In genomic region chr9:72667126-72667525, GRCm38 (mm10) we compare ENCODE assay signal across 25 mouse cellular contexts. TPM values are rescaled to one million over a fixed set of nuclear protein-coding genes. Genes with fewer than 3 reads are reported as not detected.
A peak's percentile ranks its signal among the peaks of the same experiment; 100 is the strongest.
DNase-seq lines count a peak whose midpoint lies in the region; ATAC-seq lines count a peak whose summit lies in the region.
"Had no signal": no experiment of that assay in that cellular context is flagged by ENCODE, and none has a peak within 500 bp of the region (broad histone marks: within the 10 kb centered on the region; RNA-seq: fewer than 3 reads in every experiment).

No protein-coding gene starts in this region.

- no peak for ATAC-seq in limb, embryonic 13.5 days (ENCODE audit: low FRiP score, low read depth)
- ATAC-seq in embryonic facial prominence, embryonic 15.5 days (ENCODE audit: insufficient number of reproducible peaks, low FRiP score, low TSS enrichment, low read depth), result no peak
- ATAC-seq: forebrain, postnatal 0 days had no signal

- H3K27ac ChIP-seq in limb, embryonic 13.5 days, result no peak overlapping the region
- H3K27ac ChIP-seq in limb, embryonic 10.5 days, result no peak overlapping the region
- H3K27ac ChIP-seq in embryonic facial prominence, embryonic 15.5 days (replicated peaks), result peak overlapping the region; percentile 3; the same call in 1 of the 2 replicates
- H3K27ac ChIP-seq: hindbrain, embryonic 14.5 days; layer of hippocampus, adult 2 months; limb, embryonic 15.5 days; midbrain, embryonic 12.5 days had no signal

- peak; percentile 55 for DNase-seq in heart, adult 11 months
- DNase-seq in heart, adult 8-10 months (ENCODE audit: low spot score), result no peak
- DNase-seq in limb, embryonic 10.5 days (ENCODE audit: low spot score), result no peak
- DNase-seq in ES-CJ7 (ENCODE audit: low read depth, low spot score), result peak; percentile 52
- no peak for DNase-seq in right cerebral cortex, postnatal 36 days (ENCODE audit: low spot score in 2 of 2)
- DNase-seq: adrenal gland, postnatal 14 days; cerebellum, adult 8-10 months; cerebellum, postnatal 36 days; embryo, embryonic 11 days; forebrain, postnatal 0 days; gastrocnemius, postnatal 25 days; kidney, adult 8-10 months; kidney, postnatal 25 days; layer of hippocampus, postnatal 36 days; lung, adult 2 months; lung, postnatal 14 days; right cerebral cortex, postnatal 14 days; spleen, adult 18-20 months; thymus, postnatal 14 days had no signal

- H3K4me1 ChIP-seq in limb, embryonic 13.5 days, result peaks cover 57% of the 10 kb centered on the region
- peaks cover 21% of the 10 kb centered on the region for H3K4me1 ChIP-seq in limb, embryonic 10.5 days
- peaks cover 48% of the 10 kb centered on the region for H3K4me1 ChIP-seq in embryonic facial prominence, embryonic 15.5 days

- H3K27me3 ChIP-seq in limb, embryonic 13.5 days, result no peaks in the 10 kb centered on the region
- H3K27me3 ChIP-seq in limb, embryonic 10.5 days (ENCODE audit: low read depth, poor library complexity, severe bottlenecking), result no peaks in the 10 kb centered on the region
- no peaks in the 10 kb centered on the region for H3K27me3 ChIP-seq in embryonic facial prominence, embryonic 15.5 days
- H3K27me3 ChIP-seq: limb, embryonic 15.5 days; midbrain, embryonic 12.5 days had no signal

- WGBS in limb, embryonic 13.5 days, result 71% methylated on average over 3 of the region's 3 CpGs
- WGBS in limb, embryonic 10.5 days, result 89% methylated on average over 3 of the region's 3 CpGs
- WGBS in embryonic facial prominence, embryonic 15.5 days, result 64% methylated on average over 3 of the region's 3 CpGs

- no peaks in the 10 kb centered on the region for H3K9me3 ChIP-seq in limb, embryonic 13.5 days
- no peaks in the 10 kb centered on the region for H3K9me3 ChIP-seq in limb, embryonic 10.5 days (replicated peaks)
- H3K9me3 ChIP-seq in embryonic facial prominence, embryonic 15.5 days (replicated peaks), result no peaks in the 10 kb centered on the region
- H3K9me3 ChIP-seq: limb, embryonic 15.5 days; midbrain, embryonic 12.5 days had no signal

- no peak overlapping the region for H3K9ac ChIP-seq in limb, embryonic 13.5 days
- no peak overlapping the region for H3K9ac ChIP-seq in embryonic facial prominence, embryonic 15.5 days
- H3K9ac ChIP-seq: forebrain, postnatal 0 days; hindbrain, embryonic 14.5 days; limb, embryonic 15.5 days; midbrain, embryonic 12.5 days had no signal

- peak overlapping the region; percentile 0 for H3K4me2 ChIP-seq in limb, embryonic 13.5 days (replicated peaks)
- H3K4me2 ChIP-seq in embryonic facial prominence, embryonic 15.5 days (replicated peaks), result no peak overlapping the region
- H3K4me2 ChIP-seq: hindbrain, embryonic 14.5 days; limb, embryonic 15.5 days; midbrain, embryonic 12.5 days had no signal

- H3K36me3 ChIP-seq in limb, embryonic 13.5 days, result peaks cover 65% of the 10 kb centered on the region
- peaks cover 82% of the 10 kb centered on the region for H3K36me3 ChIP-seq in limb, embryonic 10.5 days
- H3K36me3 ChIP-seq in embryonic facial prominence, embryonic 15.5 days, result peaks cover 56% of the 10 kb centered on the region

- H3K4me3 ChIP-seq in limb, embryonic 13.5 days, result no peak overlapping the region
- H3K4me3 ChIP-seq in limb, embryonic 10.5 days, result no peak overlapping the region
- H3K4me3 ChIP-seq in embryonic facial prominence, embryonic 15.5 days (replicated peaks), result no peak overlapping the region
- H3K4me3 ChIP-seq: layer of hippocampus, adult 2 months; limb, embryonic 15.5 days; midbrain, embryonic 12.5 days had no signal

RNA-seq across cellular contexts. Expression of gene Nedd4, which starts 5.0 kb away (rescaled TPM):
- total RNA-seq in heart, adult 8-10 months (2022), result 100 to 1,000 TPM; 344 to 366 (median 354) TPM
- polyA plus RNA-seq in limb, embryonic 13.5 days (2015; fragmentation: Nextera tagmentation; extraction: Ambion mirVana), result 754 and 779 TPM in 2 replicates
- 565 and 690 TPM in 2 replicates for polyA plus RNA-seq in limb, embryonic 10.5 days (2016; fragmentation: Nextera tagmentation; extraction: Ambion mirVana)
- 541 and 546 TPM in 2 replicates for polyA plus RNA-seq in embryonic facial prominence, embryonic 15.5 days (2015; fragmentation: Nextera tagmentation; extraction: Ambion mirVana)

Comparison
In these comparisons a context has a peak if more than half of its experiments do, and no peak if none do; other contexts are left out.
1. DNase-seq: peak in heart, adult 11 months (single experiment) and ES-CJ7 (single experiment); none in heart, adult 8-10 months (single experiment), limb, embryonic 10.5 days (single experiment) and right cerebral cortex, postnatal 36 days (0 of 2).